Mouse (Mus musculus) CH12.LX (cell line): ENCODE data around the gene Txndc11. TPM values are rescaled to one million over a fixed set of nuclear protein-coding genes. Genes with fewer than 3 reads are reported as not detected.

ENCODE experiments used
- DNase-seq: peaks from one replicate; pipeline ENCODE4 v3.0.0-alpha.2; 2013; ENCODE audit errors: extremely low read depth
- H3K27ac ChIP-seq: 2 replicates; pipeline ENCODE4 v1.5.1; 2012; ENCODE audit warnings: low read depth, mild to moderate bottlenecking, control low read depth, moderate library complexity; ENCODE audit not compliant: insufficient read depth
- H3K27me3 ChIP-seq: replicated peaks from 2 replicates; pipeline ENCODE3; 2012; ENCODE audit warnings: inconsistent platforms
- H3K36me3 ChIP-seq, 2 experiments: replicated peaks in 1 of 2; 2 replicates each; pipeline versions ENCODE3 to v1.6.1; 2012; ENCODE audit warnings: inconsistent platforms in 1 of 2, low read length in 1 of 2, mild to moderate bottlenecking in 1 of 2, mixed read lengths in 1 of 2, moderate library complexity in 1 of 2; ENCODE audit not compliant: control insufficient read depth in 1 of 2, insufficient read depth in 1 of 2
- H3K4me1 ChIP-seq, 2 experiments: 2 replicates each; pipeline ENCODE4 v1.6.1; 2012; ENCODE audit warnings: inconsistent platforms in 1 of 2, moderate library complexity in 1 of 2; ENCODE audit not compliant: insufficient read depth in 2 of 2, control insufficient read depth in 1 of 2
- H3K4me2 ChIP-seq: 2 replicates; pipeline ENCODE4 v1.6.1; 2012; ENCODE audit warnings: low read depth, mild to moderate bottlenecking, control low read depth; ENCODE audit not compliant: poor library complexity, insufficient read depth, severe bottlenecking
- H3K4me3 ChIP-seq, 3 experiments: fragments of 150-350 bp in 1 of 3; sonication (generic) in 1 of 3; replicated peaks in 1 of 3; 2 replicates each; pipeline versions ENCODE3 to v1.5.1; 2011 to 2012; ENCODE audit warnings: low read depth in 2 of 3, low read length in 2 of 3, mild to moderate bottlenecking in 2 of 3, moderate library complexity in 2 of 3, control low read depth in 1 of 3, improper control_type of control experiment in 1 of 3, inconsistent platforms in 1 of 3, mixed read lengths in 1 of 3; ENCODE audit not compliant: poor library complexity in 1 of 3
- H3K79me2 ChIP-seq: replicated peaks from 2 replicates; pipeline ENCODE4 v1.6.1; 2012; ENCODE audit warnings: mild to moderate bottlenecking, moderate library complexity; ENCODE audit not compliant: control insufficient read depth, poor library complexity, insufficient read depth, severe bottlenecking; ENCODE audit errors: extremely low read depth
- H3K9ac ChIP-seq: 2 replicates; pipeline ENCODE4 v1.6.1; 2012; ENCODE audit warnings: low read depth, mild to moderate bottlenecking, control low read depth, moderate library complexity; ENCODE audit not compliant: insufficient read depth
- H3K9me3 ChIP-seq: replicated peaks from 2 replicates; pipeline ENCODE3; 2012; ENCODE audit warnings: low read length, inconsistent platforms, mixed read lengths
- CHD1 ChIP-seq: IDR thresholded peaks from 2 replicates; pipeline ENCODE4 v1.6.1; 2012; ENCODE audit warnings: low read depth, low read length, improper control_type of control experiment, inconsistent platforms
- CHD2 ChIP-seq: IDR thresholded peaks from 2 replicates; pipeline ENCODE4 v1.6.1; 2011; ENCODE audit warnings: low read length, improper control_type of control experiment
- ELF1 ChIP-seq: IDR thresholded peaks from 2 replicates; pipeline ENCODE4 v1.6.1; 2014; ENCODE audit warnings: low read depth, mild to moderate bottlenecking, inconsistent platforms, low read length, improper control_type of control experiment
- EP300 ChIP-seq: IDR thresholded peaks from 2 replicates; pipeline ENCODE4 v1.6.1; 2011; ENCODE audit warnings: low read length, improper control_type of control experiment
- ETS1 ChIP-seq: conservative IDR thresholded peaks from 2 replicates; pipeline ENCODE4 v1.6.1; 2012; ENCODE audit warnings: low read depth, mild to moderate bottlenecking, inconsistent platforms, low read length, improper control_type of control experiment, moderate library complexity
- GABPA ChIP-seq: IDR thresholded peaks from 2 replicates; pipeline ENCODE4 v1.6.1; 2012; ENCODE audit warnings: low read depth, low read length, improper control_type of control experiment, inconsistent platforms; ENCODE audit not compliant: insufficient replicate concordance
- HCFC1 ChIP-seq: IDR thresholded peaks from 2 replicates; pipeline ENCODE4 v1.6.1; 2012; ENCODE audit warnings: low read depth, mild to moderate bottlenecking, inconsistent platforms, low read length, improper control_type of control experiment
- JUND ChIP-seq: conservative IDR thresholded peaks from 2 replicates; pipeline ENCODE4 v1.6.1; 2011; ENCODE audit warnings: low read depth, low read length, improper control_type of control experiment
- NELFE ChIP-seq: IDR thresholded peaks from 2 replicates; pipeline ENCODE4 v1.6.1; 2011; ENCODE audit warnings: low read depth, low read length, improper control_type of control experiment
- NRF1 ChIP-seq: IDR thresholded peaks from 2 replicates; pipeline ENCODE4 v1.6.1; 2014; ENCODE audit warnings: low read depth, mild to moderate bottlenecking, inconsistent platforms, low read length, improper control_type of control experiment, moderate library complexity
- TBP ChIP-seq: conservative IDR thresholded peaks from 2 replicates; pipeline ENCODE4 v1.6.1; 2011; ENCODE audit warnings: low read depth, low read length, improper control_type of control experiment
- UBTF ChIP-seq: IDR thresholded peaks from 2 replicates; pipeline ENCODE4 v1.6.1; 2012; ENCODE audit warnings: low read depth, mild to moderate bottlenecking, inconsistent platforms, low read length, improper control_type of control experiment, moderate library complexity
- USF1 ChIP-seq: IDR thresholded peaks from 2 replicates; pipeline ENCODE4 v1.6.1; 2014; ENCODE audit warnings: low read depth, mild to moderate bottlenecking, inconsistent platforms, low read length, improper control_type of control experiment
- ZNF384 ChIP-seq: IDR thresholded peaks from 2 replicates; pipeline ENCODE4 v1.6.1; 2012; ENCODE audit warnings: low read depth, low read length, improper control_type of control experiment, inconsistent platforms
- dilution Hi-C: fragments of 300-500 bp; cut with MboI; formaldehyde crosslinking; loops from 2 replicates; pipeline ENCODE4 v1.14.3; 2020; ENCODE audit warnings: low sequenced_read_pairs; ENCODE audit not compliant: extremely low pct_unique_long_range_greater_than_20kb, extremely low pct_ligation_motif_present
- in situ Hi-C: fragments of 300-500 bp; cut with MboI; formaldehyde crosslinking; loops from 3 replicates; pipeline ENCODE4 v1.14.3; 2019; ENCODE audit warnings: low sequenced_read_pairs, low pct_ligation_motif_present, low pct_unique_long_range_greater_than_20kb, mixed read lengths
- polyA plus RNA-seq: library from polyadenylated mRNA; unstranded; fragments of >175 nt; gene quantifications from 2 replicates; pipeline ENCODE4 v1.2.1, GENCODE M21; 2012; ENCODE audit warnings: low read depth; ENCODE audit not compliant: insufficient read length
- total RNA-seq, 2 experiments: library from RNA; depleted of rRNA; stranded (reverse); fragments of 300-350 nt in 1 of 2; fragments of >200 nt in 1 of 2; gene quantifications; 2 replicates each; pipeline ENCODE4 v1.2.3; 2012 to 2014

Gene Txndc11
- total and polyA plus RNA-seq, 3 experiments, result 40.6 to 63.2 (median 51.3) TPM

DNA sequence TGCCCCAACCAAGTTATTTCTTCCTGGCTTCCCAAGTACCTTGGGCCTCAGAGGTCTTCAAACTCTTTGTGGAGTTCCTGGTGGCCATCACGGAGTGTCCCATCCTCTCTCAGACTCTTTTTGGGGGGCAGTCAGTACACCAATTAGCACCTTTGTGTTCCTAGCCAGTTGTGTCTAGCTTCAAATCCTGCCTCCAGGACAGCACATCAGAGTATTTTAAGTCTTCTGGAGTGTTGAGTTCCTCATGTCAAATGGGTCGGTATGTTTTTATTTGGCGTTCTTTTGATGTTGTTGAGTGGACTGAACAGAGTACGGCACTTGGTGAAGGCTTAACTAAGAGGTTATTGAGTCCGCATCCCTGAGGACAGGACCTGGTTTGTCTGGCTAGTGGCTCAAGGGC is 69.0 kb downstream of the Txndc11 start:
- Histone ChIP-seq H3K79me2 (no peaks in the 10 kb centered on the region; the same call in none of the 2 replicates), H3K9ac (peak overlapping the region; percentile 41), H3K27me3 (no peaks in the 10 kb centered on the region), H3K9me3 (no peaks in the 10 kb centered on the region), H3K36me3 (peaks cover 0 to 17% of the 10 kb centered on the region in 2 experiments), H3K4me3 (peak overlapping the region; percentile 45 to 70 (median 70)), H3K27ac (no peak overlapping the region), H3K4me2 (peak overlapping the region; percentile 48), H3K4me1 (peaks cover 50 to 86% of the 10 kb centered on the region in 2 experiments)
- in situ Hi-C loops, result loop anchor here (5.0 kb wide), 1 partner anchor 37 kb away; no protein-coding TSS in a partner anchor
- TF ChIP-seq USF1 (no peak), CHD1 (0 out of 2 replicates have a peak, but pooled peaks have one; percentile 47)
- dilution Hi-C loops, result no loop called here
- DNase-seq, result no peak

DNA sequence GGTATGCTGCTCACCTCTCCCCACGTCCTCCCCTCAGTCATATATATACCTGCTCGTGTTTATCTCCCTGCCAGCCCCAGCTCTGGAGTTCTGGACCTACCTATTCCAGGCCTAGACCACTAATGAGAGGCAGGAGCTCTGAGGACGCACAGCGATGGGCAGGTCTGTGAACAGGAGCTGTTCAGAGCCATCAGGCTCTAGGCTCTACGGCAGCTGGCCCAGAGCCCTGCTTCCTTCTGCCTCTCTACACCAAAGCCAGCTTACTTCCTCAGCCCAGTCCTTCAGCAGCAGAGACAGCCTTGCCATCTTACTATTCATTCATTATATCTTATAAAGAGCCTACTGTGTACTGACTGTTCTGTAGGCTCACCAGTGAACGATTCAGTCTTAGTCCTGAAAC is 69.7 kb downstream of the Txndc11 start:
- dilution Hi-C loops, result no loop called here
- Histone ChIP-seq H3K9ac (no peak overlapping the region), H3K4me1 (peaks cover 43 to 84% of the 10 kb centered on the region in 2 experiments), H3K79me2 (no peaks in the 10 kb centered on the region; the same call in none of the 2 replicates), H3K4me3 (peak overlapping the region in 2 of 3 experiments; percentile 70), H3K36me3 (peaks cover 0 to 14% of the 10 kb centered on the region in 2 experiments), H3K9me3 (no peaks in the 10 kb centered on the region), H3K27me3 (no peaks in the 10 kb centered on the region), H3K27ac (peak overlapping the region; percentile 97; the same call in 1 of the 2 replicates), H3K4me2 (peak overlapping the region; percentile 48; the same call in 1 of the 2 replicates)
- DNase-seq, result no peak
- TF ChIP-seq GABPA (no peak), HCFC1 (no peak), TBP (no peak), CHD1 (no peak), JUND (no peak), UBTF (no peak), NELFE (no peak), CHD2 (no peak), ZNF384 (no peak)
- in situ Hi-C loops, result loop anchor here (5.0 kb wide), 1 partner anchor 38 kb away; no protein-coding TSS in a partner anchor

DNA sequence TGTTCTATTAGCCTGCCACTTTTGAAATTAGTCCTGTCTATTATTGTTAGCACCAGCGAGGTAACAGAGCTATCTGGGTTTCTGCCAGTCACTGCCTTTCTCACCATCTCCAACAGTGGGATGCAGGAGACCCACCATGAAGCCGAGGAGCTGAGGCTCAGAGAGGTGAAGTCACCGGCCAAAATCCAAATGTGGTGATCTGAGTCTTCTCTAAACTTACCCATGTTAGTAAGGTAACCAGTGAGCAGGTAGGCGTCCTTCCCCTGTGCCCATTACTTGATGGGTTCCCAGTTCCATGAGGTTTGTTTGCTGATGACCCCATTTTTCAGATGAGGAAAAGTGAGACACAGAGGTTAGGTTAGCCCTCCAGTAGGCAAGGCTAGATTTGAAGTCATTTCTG is 70.1 kb downstream of the Txndc11 start:
- no peak for TF ChIP-seq CHD2
- no peak for TF ChIP-seq NELFE
- no peak for TF ChIP-seq NRF1
- TF ChIP-seq EP300, result no peak
- no peak for TF ChIP-seq ETS1
- no peak for TF ChIP-seq CHD1
- no peak for TF ChIP-seq ELF1
- no peak for DNase-seq
- Histone ChIP-seq H3K27me3 (no peaks in the 10 kb centered on the region), H3K36me3 (peaks cover 0 to 14% of the 10 kb centered on the region in 2 experiments), H3K27ac (peak overlapping the region; percentile 97; the same call in 1 of the 2 replicates), H3K79me2 (no peaks in the 10 kb centered on the region; the same call in 1 of the 2 replicates), H3K9ac (no peak overlapping the region), H3K4me1 (peaks cover 39 to 80% of the 10 kb centered on the region in 2 experiments), H3K4me3 (peak overlapping the region in 2 of 3 experiments; percentile 70), H3K9me3 (no peaks in the 10 kb centered on the region), H3K4me2 (no peak overlapping the region)
- in situ Hi-C loops (no loop called here), dilution Hi-C loops (no loop called here)
